Mouse (Mus musculus) mouse embryonic stem cell (cell line): ENCODE data around the gene Tanc1.

Experiments used
- in situ Hi-C, 2 experiments: fragments of 300-500 bp; cut with MboI; formaldehyde crosslinking; loops; 1 replicate in 1 of 2; 3 replicates in 1 of 2; pipeline ENCODE4 v1.14.3; 2019 to 2020; ENCODE audit warnings: low sequenced_read_pairs in 2 of 2, low pct_unique_long_range_greater_than_20kb in 1 of 2, mixed read lengths in 1 of 2; ENCODE audit not compliant: unreplicated experiment in 1 of 2

The Tanc1 gene

GRCm38 (mm10) chr2:59608958-59609357, 2.9 kb upstream of the Tanc1 start:
- in situ Hi-C loops = no loop called here

- in situ Hi-C loops = no loop called here
Measured at GRCm38 (mm10) chr2:59611216-59611810, 529 bp upstream of the Tanc1 start.

GRCm38 (mm10) chr2:59612733-59613473, 1.1 kb downstream of the Tanc1 start:
- in situ Hi-C loops = no loop called here

- in situ Hi-C loops = no loop called here
Measured at GRCm38 (mm10) chr2:59613474-59614019, 1.7 kb downstream of the Tanc1 start.

- in situ Hi-C loops = no loop called here
Measured at GRCm38 (mm10) chr2:59616890-59617289, 5.0 kb downstream of the Tanc1 start.

GRCm38 (mm10) chr2:59618996-59619395, 7.2 kb downstream of the Tanc1 start:
- in situ Hi-C loops = no loop called here

GRCm38 (mm10) chr2:59620601-59621000, 8.8 kb downstream of the Tanc1 start:
- in situ Hi-C loops = no loop called here

GRCm38 (mm10) chr2:59622514-59623139, 10.8 kb downstream of the Tanc1 start:
- in situ Hi-C loops = no loop called here

GRCm38 (mm10) chr2:59623858-59624257, 12.0 kb downstream of the Tanc1 start:
- in situ Hi-C loops = no loop called here

- in situ Hi-C loops = no loop called here
Measured at GRCm38 (mm10) chr2:59625416-59625815, 13.6 kb downstream of the Tanc1 start.

GRCm38 (mm10) chr2:59625927-59626326, 14.1 kb downstream of the Tanc1 start:
- in situ Hi-C loops = no loop called here

- in situ Hi-C loops = no loop called here
Measured at GRCm38 (mm10) chr2:59626422-59626821, 14.6 kb downstream of the Tanc1 start.

GRCm38 (mm10) chr2:59627502-59627901, 15.7 kb downstream of the Tanc1 start:
- in situ Hi-C loops = no loop called here

GRCm38 (mm10) chr2:59628057-59628901, 16.4 kb downstream of the Tanc1 start:
- in situ Hi-C loops = no loop called here

- in situ Hi-C loops = no loop called here
Measured at GRCm38 (mm10) chr2:59629829-59630228, 18.0 kb downstream of the Tanc1 start.

GRCm38 (mm10) chr2:59631406-59631805, 19.6 kb downstream of the Tanc1 start:
- in situ Hi-C loops = no loop called here

- in situ Hi-C loops = no loop called here
Measured at GRCm38 (mm10) chr2:59633761-59634430, 22.1 kb downstream of the Tanc1 start.
